Mouse (Mus musculus): Measurements from ENCODE around the gene Lyz2. TPM values are rescaled to one million over a fixed set of nuclear protein-coding genes. Genes with fewer than 3 reads are reported as not detected.

The Lyz2 gene
- polyA plus RNA-seq, 1 experiment from 2014 or later = 21.3 TPM

DNA sequence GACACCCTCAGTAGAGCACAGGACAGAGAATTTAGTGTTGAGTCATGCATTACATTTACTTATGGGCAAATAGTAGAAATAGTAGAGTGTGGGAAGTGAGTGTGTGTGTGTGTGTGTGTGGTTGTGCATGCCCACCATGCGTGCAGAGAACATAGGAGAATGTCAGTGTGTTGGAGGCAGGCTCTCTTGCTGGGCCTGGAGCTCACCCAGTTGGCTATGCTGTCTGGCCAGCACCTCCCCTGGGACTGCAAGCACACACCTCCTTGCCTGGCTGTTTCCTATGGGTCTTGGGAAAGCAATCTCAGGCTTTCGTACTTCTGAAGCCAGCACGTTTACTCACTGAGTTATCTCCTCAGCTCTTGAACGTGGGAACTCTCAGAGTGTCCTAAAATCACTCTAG, 47.3 kb downstream of the Lyz2 start:
- Histone ChIP-seq H3K9me3 (ENCODE audit: control insufficient read depth, low read length) (no peaks in the 10 kb centered on the region), H3K4me2 (ENCODE audit: low read length) (no peak overlapping the region), H3K27ac (ENCODE audit: low read depth, low read length) (no peak overlapping the region), H3K27me3 (replicated peaks; ENCODE audit: control insufficient read depth, insufficient read depth, low read length) (no peaks in the 10 kb centered on the region), H3K4me3 (ENCODE audit: low read length) (no peak overlapping the region), H3K4me1 (ENCODE audit: control insufficient read depth, insufficient read depth, low read depth, low read length) (no peaks in the 10 kb centered on the region), H3K36me3 (ENCODE audit: control insufficient read depth, insufficient read depth, low read length) (no peaks in the 10 kb centered on the region), H3K9ac (ENCODE audit: low read depth, low read length) (no peak overlapping the region)
- WGBS = 76% methylated on average over 4 of the region's 4 CpGs
- ATAC-seq = no peak

DNA sequence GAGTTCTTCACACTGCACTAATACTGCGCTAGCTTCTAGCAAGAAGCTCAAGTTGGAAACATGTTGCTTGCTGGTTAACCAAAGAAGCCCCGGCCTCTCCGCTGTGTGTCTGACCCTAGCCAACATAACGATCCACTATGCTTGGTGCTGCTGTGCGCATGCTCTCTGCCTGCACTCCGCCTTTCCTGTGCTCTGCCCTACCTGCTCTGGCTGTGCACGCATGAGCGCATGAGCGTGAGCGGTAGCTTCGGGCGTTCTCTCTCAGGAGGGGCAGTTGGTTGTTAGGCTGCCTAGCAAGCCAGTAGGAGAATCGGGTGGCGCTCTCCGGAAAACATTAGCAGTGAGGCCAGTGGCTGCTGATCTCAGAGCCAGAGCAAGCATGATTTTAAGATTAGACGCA, 52.3 kb downstream of the Lyz2 start:
- no peaks in the 10 kb centered on the region for H3K4me1 ChIP-seq (ENCODE audit: control insufficient read depth, insufficient read depth, low read depth, low read length)
- no peaks in the 10 kb centered on the region for H3K27me3 ChIP-seq (replicated peaks; ENCODE audit: control insufficient read depth, insufficient read depth, low read length)
- H3K9ac ChIP-seq (ENCODE audit: low read depth, low read length) = no peak overlapping the region
- H3K4me3 ChIP-seq (ENCODE audit: low read length) = no peak overlapping the region
- ATAC-seq = no peak
- H3K27ac ChIP-seq (ENCODE audit: low read depth, low read length) = no peak overlapping the region
- 72% methylated on average over 16 of the region's 16 CpGs for WGBS
- H3K4me2 ChIP-seq (ENCODE audit: low read length) = peak overlapping the region; percentile 5
- H3K9me3 ChIP-seq (ENCODE audit: control insufficient read depth, low read length) = no peaks in the 10 kb centered on the region
- H3K36me3 ChIP-seq (ENCODE audit: control insufficient read depth, insufficient read depth, low read length) = no peaks in the 10 kb centered on the region

Other genes with a start within 250 kb of the Lyz2 start
- gene Lrrc10, start 237.0 kb downstream of the Lyz2 start, polyA plus RNA-seq (2015; fragmentation: Nextera tagmentation; extraction: Ambion mirVana) = not detected in 2 replicates
- 244 and 245 TPM in 2 replicates for gene Cct2, start 218.5 kb downstream of the Lyz2 start, polyA plus RNA-seq (2015; fragmentation: Nextera tagmentation; extraction: Ambion mirVana)
- gene Frs2, start 133.8 kb downstream of the Lyz2 start, polyA plus RNA-seq (2015; fragmentation: Nextera tagmentation; extraction: Ambion mirVana) = 16.5 and 22.1 TPM in 2 replicates
- gene Yeats4, start 57.8 kb downstream of the Lyz2 start, polyA plus RNA-seq (2015; fragmentation: Nextera tagmentation; extraction: Ambion mirVana) = 82.9 and 83.3 TPM in 2 replicates
- not detected in 2 replicates for gene 9530003J23Rik, start 43.6 kb downstream of the Lyz2 start, polyA plus RNA-seq (2015; fragmentation: Nextera tagmentation; extraction: Ambion mirVana)
- gene Lyz1, start 10.5 kb upstream of the Lyz2 start, polyA plus RNA-seq (2015; fragmentation: Nextera tagmentation; extraction: Ambion mirVana) = not detected in 2 replicates
- 111 and 128 TPM in 2 replicates for gene Cpsf6, start 97.7 kb upstream of the Lyz2 start, polyA plus RNA-seq (2015; fragmentation: Nextera tagmentation; extraction: Ambion mirVana)

Data from hindbrain, embryonic 16.5 days (tissue).